Mouse (Mus musculus) lung, adult 2 months (tissue): ENCODE data around the gene Lyrm7.

Experiments
- CTCF ChIP-seq: fragments of 200-500 bp; IDR thresholded peaks from 2 replicates; pipeline ENCODE4 v1.5.1; 2011; ENCODE audit warnings: mild to moderate bottlenecking, low read length, control low read depth; ENCODE audit not compliant: insufficient read depth
- POLR2A ChIP-seq: fragments of 200-500 bp; IDR thresholded peaks from 2 replicates; pipeline ENCODE4 v1.6.1; 2011; ENCODE audit warnings: low read depth, mild to moderate bottlenecking, control low read depth, low read length, borderline replicate concordance; ENCODE audit errors: extremely low read depth

GRCm38 (mm10) chr11:54849961-54850758 is 10.6 kb downstream of the Lyrm7 start:
- TF ChIP-seq CTCF (no peak), POLR2A (no peak)
